In genomic region chr14:51101284-51101683, GRCm38 (mm10) we compare ENCODE assay signal across 28 mouse cellular contexts. TPM values are rescaled to one million over a fixed set of nuclear protein-coding genes. Genes with fewer than 3 reads are reported as not detected.
"Had no signal": no experiment of that assay in that cellular context is flagged by ENCODE, and none has a peak within 500 bp of the region (broad histone marks: within the 10 kb centered on the region; RNA-seq: fewer than 3 reads in every experiment).

No protein-coding gene starts in this region.

- H3K27me3 ChIP-seq: kidney, embryonic 15.5 days; limb, embryonic 13.5 days; midbrain, embryonic 12.5 days; midbrain, embryonic 15.5 days; neural tube, embryonic 12.5 days; neural tube, embryonic 15.5 days; stomach, embryonic 15.5 days had no signal

- H3K9ac ChIP-seq: kidney, embryonic 15.5 days; limb, embryonic 13.5 days; liver, embryonic 14.5 days; midbrain, embryonic 12.5 days; midbrain, embryonic 15.5 days; neural tube, embryonic 12.5 days; neural tube, embryonic 15.5 days; stomach, embryonic 15.5 days had no signal

- H3K4me1 ChIP-seq: limb, embryonic 13.5 days; midbrain, embryonic 12.5 days; midbrain, embryonic 15.5 days; neural tube, embryonic 12.5 days; neural tube, embryonic 15.5 days; stomach, embryonic 15.5 days had no signal

- H3K9me3 ChIP-seq: kidney, embryonic 15.5 days; limb, embryonic 13.5 days; midbrain, embryonic 12.5 days; midbrain, embryonic 15.5 days; neural tube, embryonic 12.5 days; neural tube, embryonic 15.5 days; stomach, embryonic 15.5 days had no signal

- H3K4me3 ChIP-seq: kidney, embryonic 15.5 days; left cerebral cortex, adult 2 months; limb, embryonic 13.5 days; midbrain, embryonic 12.5 days; midbrain, embryonic 15.5 days; neural tube, embryonic 12.5 days; neural tube, embryonic 15.5 days; stomach, embryonic 15.5 days had no signal

- H3K27ac ChIP-seq: kidney, embryonic 15.5 days; left cerebral cortex, adult 2 months; limb, embryonic 13.5 days; liver, embryonic 14.5 days; macrophage; midbrain, embryonic 12.5 days; midbrain, embryonic 15.5 days; neural tube, embryonic 12.5 days; neural tube, embryonic 15.5 days; stomach, embryonic 15.5 days had no signal

- DNase-seq: kidney, adult 11 months; kidney, adult 8-10 months; kidney, postnatal 10 days; kidney, postnatal 36 days; layer of hippocampus, postnatal 36 days; left cerebral cortex, postnatal 4 days; lung, postnatal 14 days; right cerebral cortex, adult 18-20 months; right cerebral cortex, postnatal 25 days; spleen, adult 18-20 months; thymus, postnatal 25 days had no signal

- ATAC-seq: midbrain, embryonic 15.5 days had no signal

- H3K36me3 ChIP-seq: kidney, embryonic 15.5 days; midbrain, embryonic 12.5 days; midbrain, embryonic 15.5 days; neural tube, embryonic 12.5 days; neural tube, embryonic 15.5 days; stomach, embryonic 15.5 days had no signal

- H3K4me2 ChIP-seq: kidney, embryonic 15.5 days; limb, embryonic 13.5 days; liver, embryonic 11.5 days; midbrain, embryonic 12.5 days; midbrain, embryonic 15.5 days; neural tube, embryonic 12.5 days; neural tube, embryonic 15.5 days; stomach, embryonic 15.5 days had no signal

RNA-seq across cellular contexts. Expression of gene Eddm3b, which starts 12.9 kb away (rescaled TPM):
- total RNA-seq: layer of hippocampus, adult 8-10 months; layer of hippocampus, postnatal 10 days; layer of hippocampus, postnatal 36 days; left cerebral cortex, adult 2 months; left cerebral cortex, postnatal 10 days; left cerebral cortex, postnatal 4 days; megakaryocyte, adult 5-6 weeks had no signal
- polyA plus RNA-seq: limb, embryonic 13.5 days; liver, embryonic 11.5 days; liver, embryonic 14.5 days; lung, embryonic 16.5 days; macrophage; midbrain, embryonic 12.5 days; midbrain, embryonic 15.5 days; neural tube, embryonic 12.5 days; neural tube, embryonic 15.5 days; stomach, embryonic 15.5 days; thymus, postnatal 0 days had no signal

RNA-seq across cellular contexts. Expression of gene Rnase6, which starts 22.4 kb away (rescaled TPM):
- total RNA-seq: left cerebral cortex, postnatal 10 days had no signal

RNA-seq across cellular contexts. Expression of gene Olfr750, which starts 27.0 kb away (rescaled TPM):
- total RNA-seq: layer of hippocampus, adult 8-10 months; layer of hippocampus, postnatal 10 days; layer of hippocampus, postnatal 36 days; left cerebral cortex, adult 2 months; left cerebral cortex, postnatal 10 days; left cerebral cortex, postnatal 4 days; megakaryocyte, adult 5-6 weeks had no signal
- polyA plus RNA-seq: kidney, embryonic 15.5 days; liver, embryonic 11.5 days; liver, embryonic 14.5 days; lung, embryonic 16.5 days; macrophage; neural tube, embryonic 12.5 days; neural tube, embryonic 15.5 days; stomach, embryonic 15.5 days; thymus, postnatal 0 days had no signal
